Mouse (Mus musculus): Measurements from ENCODE around the gene Phlda2.

Gene Phlda2

GRCm38 (mm10) chr7:143501643-143502417 is 1.1 kb downstream of the Phlda2 start:
- peak; percentile 72 for DNase-seq

GRCm38 (mm10) chr7:143500912-143501311 is 2.0 kb downstream of the Phlda2 start:
- DNase-seq: no peak

DNA sequence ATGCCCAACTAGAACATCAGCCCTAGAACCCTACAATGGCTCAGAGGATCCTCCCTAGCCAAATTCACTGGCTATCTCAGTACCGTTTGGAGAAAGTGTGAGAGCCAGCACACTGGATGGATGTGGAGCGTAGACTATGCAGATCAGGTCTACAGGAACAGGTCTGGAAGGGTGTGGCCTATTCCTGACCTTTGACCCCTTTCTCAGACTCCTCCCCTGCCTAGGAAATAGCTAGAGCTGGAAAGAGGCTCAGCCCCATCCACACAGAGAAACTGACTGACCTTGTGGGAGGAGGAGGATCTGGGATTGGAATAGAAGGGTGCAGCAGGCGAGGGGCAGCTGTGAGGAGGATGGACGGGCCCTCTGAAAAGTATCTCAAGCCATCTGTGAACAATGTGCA is 4.4 kb downstream of the Phlda2 start:
- DNase-seq: no peak

GRCm38 (mm10) chr7:143495104-143495961 is 7.6 kb downstream of the Phlda2 start:
- DNase-seq: no peak

DNA sequence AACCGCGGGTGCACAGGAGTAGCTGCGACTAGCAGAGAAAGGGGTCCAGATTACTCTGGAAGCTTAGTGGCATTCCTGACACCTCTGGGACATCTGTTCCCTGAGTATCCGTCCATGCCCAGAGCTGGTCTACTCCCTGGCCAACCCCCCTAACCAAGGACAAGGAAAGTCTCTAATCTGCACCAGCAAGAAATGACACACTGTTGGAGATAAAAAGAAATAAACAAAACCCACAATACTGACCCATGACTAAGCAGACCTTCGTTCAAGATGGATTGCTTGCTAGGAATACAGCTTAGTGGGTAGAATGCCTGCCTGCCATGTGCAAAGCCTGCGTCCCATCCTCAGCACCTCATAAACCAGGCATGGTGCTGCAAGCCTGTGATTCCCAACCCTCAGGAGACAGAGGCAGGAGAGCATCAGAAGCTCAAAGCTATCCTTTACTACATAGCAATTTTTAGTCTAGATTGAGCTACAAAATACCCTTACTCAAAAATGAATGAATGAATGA is 9.3 kb downstream of the Phlda2 start:
- no peak for DNase-seq

- DNase-seq: no peak
Observed at GRCm38 (mm10) chr7:143489735-143490134, 13.2 kb downstream of the Phlda2 start.

GRCm38 (mm10) chr7:143482541-143482940 is 20.4 kb downstream of the Phlda2 start:
- no peak for DNase-seq

- DNase-seq: no peak
Observed at GRCm38 (mm10) chr7:143481806-143482387, 21.1 kb downstream of the Phlda2 start.

DNA sequence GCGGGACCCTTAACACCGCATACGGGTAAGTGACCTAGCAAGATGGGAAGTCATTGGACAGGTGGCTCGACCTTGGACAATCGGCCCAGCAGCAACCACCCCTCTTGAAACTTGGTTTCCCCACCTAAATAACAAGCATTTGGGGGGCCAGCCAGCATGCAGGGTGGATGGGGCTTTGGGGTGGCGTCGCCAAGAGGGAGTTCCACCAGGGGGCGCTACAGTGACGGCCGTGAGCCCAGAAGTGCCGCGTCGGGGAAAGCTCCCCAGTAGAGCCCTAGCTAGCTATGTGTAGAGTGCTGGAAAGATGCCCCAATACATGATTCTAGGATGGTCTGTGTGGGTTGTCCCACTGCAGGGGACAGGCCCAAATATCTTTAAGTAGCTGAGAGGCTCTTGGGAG is 22.5 kb downstream of the Phlda2 start:
- peak; percentile 77 for DNase-seq

- DNase-seq: no peak
Observed at GRCm38 (mm10) chr7:143477800-143478199, 25.1 kb downstream of the Phlda2 start.

- DNase-seq: no peak
Observed at GRCm38 (mm10) chr7:143476702-143477335, 26.1 kb downstream of the Phlda2 start.

DNA sequence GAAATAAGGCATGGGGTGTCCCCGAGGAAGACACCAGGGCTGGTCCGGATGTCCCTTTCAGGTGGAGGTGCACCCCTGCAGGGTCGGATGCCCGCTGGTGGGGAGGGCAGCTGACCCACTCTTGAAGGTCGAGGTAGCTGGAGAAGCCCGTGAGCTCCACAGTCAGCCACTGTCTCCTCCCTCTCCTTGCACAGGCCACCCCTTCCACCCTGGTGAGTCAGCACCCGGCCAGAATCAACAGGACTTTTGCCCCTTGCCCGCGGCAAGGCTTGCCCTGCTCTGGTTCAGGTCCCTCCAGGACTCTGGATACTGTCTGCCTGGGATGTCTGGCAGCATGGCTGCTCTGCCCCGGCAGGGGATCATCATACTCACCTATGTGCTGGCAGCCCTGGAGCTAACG is 27.1 kb downstream of the Phlda2 start:
- DNase-seq: no peak

- no peak for DNase-seq
Observed at GRCm38 (mm10) chr7:143474811-143475210, 28.1 kb downstream of the Phlda2 start.

GRCm38 (mm10) chr7:143473347-143474101 is 29.4 kb downstream of the Phlda2 start, which contains the start of gene Slc22a18:
Gene Slc22a18, plus strand, starts transcription at chr7:143473736.
- DNase-seq: peak; percentile 73

GRCm38 (mm10) chr7:143469946-143470345 is 33.0 kb downstream of the Phlda2 start:
- peak; percentile 88 for DNase-seq

- no peak for DNase-seq
Observed at GRCm38 (mm10) chr7:143467714-143468113, 35.2 kb downstream of the Phlda2 start.

DNA sequence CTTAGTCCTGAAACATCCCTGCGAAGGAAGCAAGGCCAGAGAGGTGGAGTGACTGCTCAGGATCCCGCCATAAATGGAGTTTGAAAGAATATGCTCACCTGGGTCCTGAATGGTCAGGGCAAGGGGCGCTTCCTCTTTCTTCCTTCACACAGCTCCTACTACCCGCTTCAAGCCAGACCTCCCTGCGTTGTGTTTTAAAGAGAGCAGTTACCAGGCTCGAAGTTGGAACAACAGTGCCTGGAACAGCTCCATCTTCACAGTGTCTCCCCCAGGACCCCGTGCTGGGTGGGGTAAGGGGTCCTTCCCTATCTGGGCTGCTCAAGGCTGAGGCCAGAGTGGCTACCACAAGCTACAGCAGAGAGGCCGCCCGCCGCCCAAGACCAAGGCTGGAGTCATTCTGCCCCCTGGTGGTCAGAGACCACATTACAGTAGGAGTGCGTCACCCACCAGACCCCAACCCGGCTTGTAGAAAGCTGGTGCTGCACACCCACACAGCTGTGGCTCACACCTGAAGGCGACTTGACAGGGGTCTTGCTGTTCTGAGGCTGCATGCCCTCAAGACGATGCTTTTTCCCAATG is 36.8 kb downstream of the Phlda2 start:
- peak; percentile 89 for DNase-seq

GRCm38 (mm10) chr7:143464811-143465560 is 38.0 kb downstream of the Phlda2 start:
- peak; percentile 61 for DNase-seq

DNA sequence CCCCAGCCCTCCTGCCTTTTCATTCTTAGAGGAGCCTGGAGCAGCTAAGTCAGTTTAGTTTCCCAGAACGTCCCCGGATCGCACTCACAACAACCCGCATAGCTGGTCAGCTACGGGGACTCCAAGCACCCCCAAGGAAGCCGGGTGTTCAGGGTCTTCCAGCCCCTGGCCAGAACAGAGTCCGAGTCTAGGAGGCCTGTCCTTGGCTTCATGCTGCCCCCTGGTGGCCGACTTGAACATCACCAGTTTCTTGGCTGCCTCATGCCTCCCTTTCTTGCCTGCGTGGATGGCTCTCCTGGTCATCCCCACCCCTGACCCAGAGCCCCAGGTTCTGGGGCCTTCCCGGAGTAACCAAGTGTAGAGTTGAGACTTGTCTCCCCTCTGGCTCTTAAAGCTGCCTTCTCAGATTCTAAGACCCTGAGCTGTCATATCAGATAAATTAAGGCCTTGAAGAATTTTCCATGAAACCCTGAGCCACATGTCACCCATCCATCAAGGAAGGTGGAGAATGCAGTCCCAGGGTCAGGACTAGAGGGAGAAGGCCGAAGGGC is 39.0 kb downstream of the Phlda2 start:
- DNase-seq: peak; percentile 87

GRCm38 (mm10) chr7:143462516-143462915 is 40.4 kb downstream of the Phlda2 start:
- no peak for DNase-seq

GRCm38 (mm10) chr7:143461920-143462319 is 41.0 kb downstream of the Phlda2 start:
- DNase-seq: no peak

Data from lung, postnatal 10 days (tissue).